Mouse (Mus musculus) heart, postnatal 0 days (tissue): Measurements from ENCODE around the gene Jak1. TPM values are rescaled to one million over a fixed set of nuclear protein-coding genes. Genes with fewer than 3 reads are reported as not detected.

Source experiments
- ATAC-seq: fragments of 200-750 bp; cut with Nextera tagmentation; 2 replicates; pipeline ENCODE4 v1.8.0; 2017; ENCODE audit warnings: low read depth, moderate number of reproducible peaks, moderate library complexity; ENCODE audit not compliant: insufficient read depth
- DNase-seq: peaks from one replicate; pipeline ENCODE4 v3.0.0-alpha.2; 2016; ENCODE audit warnings: low spot score
- H3K27ac ChIP-seq: fragments of 300-500 bp; sonication (generic); 2 replicates; pipeline ENCODE4 v1.5.1; 2014; ENCODE audit warnings: low read depth, mild to moderate bottlenecking
- H3K27me3 ChIP-seq: fragments of 300-500 bp; sonication (generic); 2 replicates; pipeline ENCODE4 v1.6.1; 2014; ENCODE audit warnings: low read length, mixed read lengths; ENCODE audit not compliant: control insufficient read depth, insufficient read depth
- H3K36me3 ChIP-seq: fragments of 300-500 bp; sonication (generic); replicated peaks from 2 replicates; pipeline ENCODE4 v1.6.1; 2014; ENCODE audit warnings: low read length, mixed read lengths; ENCODE audit not compliant: control insufficient read depth, insufficient read depth
- H3K4me1 ChIP-seq: fragments of 300-500 bp; sonication (generic); 2 replicates; pipeline ENCODE4 v1.6.1; 2014; ENCODE audit warnings: antibody characterized with exemption; ENCODE audit not compliant: control insufficient read depth, insufficient read depth
- H3K4me2 ChIP-seq: fragments of 300-500 bp; sonication (generic); 2 replicates; pipeline ENCODE4 v1.6.1; 2014; ENCODE audit warnings: low read depth, mild to moderate bottlenecking, low read length, moderate library complexity
- H3K4me3 ChIP-seq: fragments of 300-500 bp; sonication (generic); 2 replicates; pipeline ENCODE4 v1.5.1; 2014; ENCODE audit warnings: low read depth, low read length
- H3K9ac ChIP-seq: fragments of 300-500 bp; sonication (generic); replicated peaks from 2 replicates; pipeline ENCODE4 v1.6.1; 2014; ENCODE audit warnings: low read depth, low read length, mixed read lengths
- H3K9me3 ChIP-seq: fragments of 300-500 bp; sonication (generic); replicated peaks from 2 replicates; pipeline ENCODE4 v1.6.1; 2016; ENCODE audit warnings: low read length; ENCODE audit not compliant: control insufficient read depth
- CTCF ChIP-seq: IDR thresholded peaks from 2 replicates; pipeline ENCODE4 v1.5.1; 2016; ENCODE audit warnings: antibody characterized with exemption, control low read depth, low read depth
- EP300 ChIP-seq: IDR thresholded peaks from 2 replicates; pipeline ENCODE4 v1.6.1; 2016; ENCODE audit warnings: antibody characterized with exemption, low read depth
- WGBS: fragments of 180-500 bp; shearing (Covaris S2); extraction: QIAGEN DNeasy Blood & Tissue Kit; methylation state at CpG from one replicate; pipeline ENCODE4 v1.1.7; 2014; 5-methylcytosine and 5-hydroxymethylcytosine counted together
- polyA plus RNA-seq: library from polyadenylated mRNA; unstranded; fragments of >200 nt; fragmentation: Nextera tagmentation; extraction: Ambion mirVana; gene quantifications from 2 replicates; pipeline ENCODE4 v1.2.1, GENCODE M21; 2015
- total RNA-seq: library from RNA; depleted of rRNA; stranded (reverse); fragments of >200 nt; gene quantifications from 2 replicates; pipeline ENCODE4 v1.2.3, GENCODE M21; 2014; ENCODE audit warnings: low replicate concordance

Gene Jak1
- total and polyA plus RNA-seq, 2 experiments from 2014 or later = 44.2 to 63.4 TPM

- H3K27me3 ChIP-seq = no peaks in the 10 kb centered on the region
- no peak overlapping the region for H3K4me2 ChIP-seq
- H3K4me1 ChIP-seq = peaks cover 54% of the 10 kb centered on the region
- H3K9me3 ChIP-seq = no peaks in the 10 kb centered on the region
- no peak for TF ChIP-seq CTCF
- no peak for TF ChIP-seq EP300
- DNase-seq (no peak), ATAC-seq (no peak)
- no peaks in the 10 kb centered on the region for H3K36me3 ChIP-seq
- H3K27ac ChIP-seq = no peak overlapping the region
- H3K4me3 ChIP-seq = no peak overlapping the region
- no peak overlapping the region for H3K9ac ChIP-seq
Measured at GRCm38 (mm10) chr4:101252016-101252415, 13.1 kb downstream of the Jak1 start.

DNA sequence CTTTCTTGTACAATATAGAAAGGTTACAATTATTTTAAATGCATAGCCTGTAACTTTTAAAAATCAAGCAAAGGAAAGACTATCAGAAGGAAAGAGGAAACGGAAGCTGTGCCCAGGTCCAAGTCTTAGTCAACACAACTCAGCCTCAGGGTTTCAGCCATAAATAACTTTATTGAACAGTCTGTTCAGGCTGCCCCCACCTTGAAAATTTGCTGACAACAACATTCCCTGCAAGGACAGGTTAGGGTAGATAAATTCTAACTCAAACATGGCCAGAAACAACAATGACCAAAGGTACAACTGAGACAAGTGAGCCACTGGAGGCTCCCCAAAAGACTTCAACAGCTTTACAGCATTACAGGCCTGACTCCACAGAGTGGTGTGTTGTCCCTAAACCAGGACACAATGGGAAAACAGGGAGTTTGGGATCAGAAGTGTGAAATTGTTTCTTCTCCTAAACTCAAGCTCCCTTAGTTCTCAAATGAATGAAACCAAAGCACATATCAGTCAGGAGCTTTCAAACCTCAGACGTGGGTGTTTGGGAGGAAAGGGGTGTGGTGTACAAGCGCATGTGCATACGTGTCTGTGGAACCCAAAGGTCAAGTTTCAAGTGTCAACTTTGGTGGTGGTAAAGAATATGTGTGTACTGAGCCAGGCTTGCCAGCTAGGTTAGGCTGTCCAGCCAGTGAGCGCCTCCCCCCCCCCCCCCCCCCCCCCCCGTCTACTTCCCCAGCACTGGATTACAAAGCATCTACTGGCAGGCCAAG, 14.9 kb downstream of the Jak1 start:
- TF ChIP-seq EP300 (no peak), CTCF (no peak)
- Histone ChIP-seq H3K27me3 (no peaks in the 10 kb centered on the region), H3K27ac (no peak overlapping the region), H3K4me1 (peaks cover 58% of the 10 kb centered on the region), H3K36me3 (no peaks in the 10 kb centered on the region), H3K4me2 (no peak overlapping the region), H3K9me3 (no peaks in the 10 kb centered on the region), H3K4me3 (no peak overlapping the region), H3K9ac (no peak overlapping the region)
- DNase-seq (no peak), ATAC-seq (no peak)
- 61% methylated on average over 5 of the region's 6 CpGs for WGBS

GRCm38 (mm10) chr4:101247355-101247754, 17.7 kb downstream of the Jak1 start:
- no peak for DNase-seq
- no peaks in the 10 kb centered on the region for H3K27me3 ChIP-seq
- TF ChIP-seq CTCF (no peak), EP300 (no peak)
- no peak overlapping the region for H3K4me2 ChIP-seq
- no peak for ATAC-seq
- no peak overlapping the region for H3K27ac ChIP-seq
- H3K9ac ChIP-seq = no peak overlapping the region
- H3K4me1 ChIP-seq = peaks cover 47% of the 10 kb centered on the region
- H3K4me3 ChIP-seq = no peak overlapping the region
- H3K9me3 ChIP-seq = no peaks in the 10 kb centered on the region
- whole genome bisulfite sequencing = 29% methylated on average over 2 of the region's 2 CpGs
- no peaks in the 10 kb centered on the region for H3K36me3 ChIP-seq

DNA sequence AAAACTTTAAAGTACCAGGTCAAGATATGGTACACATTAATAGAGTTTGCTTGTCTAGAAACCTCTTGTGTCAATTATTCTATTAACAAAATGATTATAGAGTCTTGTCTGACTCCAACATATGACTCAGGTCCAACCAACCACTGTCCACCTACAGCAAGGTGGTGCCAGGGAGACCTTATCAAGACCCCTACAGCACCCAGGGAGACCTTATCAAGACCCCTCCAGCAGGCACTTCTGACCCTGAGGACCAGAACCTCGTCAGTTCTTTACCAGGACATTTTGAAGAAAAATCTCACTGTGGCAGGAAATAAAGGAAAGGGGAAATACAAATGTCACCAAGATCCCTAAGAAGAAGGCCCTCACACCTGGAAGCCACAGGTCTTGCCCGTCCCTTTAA, 18.5 kb downstream of the Jak1 start:
- Histone ChIP-seq H3K4me1 (peaks cover 44% of the 10 kb centered on the region), H3K4me3 (no peak overlapping the region), H3K9ac (no peak overlapping the region), H3K4me2 (no peak overlapping the region), H3K36me3 (no peaks in the 10 kb centered on the region), H3K9me3 (no peaks in the 10 kb centered on the region), H3K27me3 (no peaks in the 10 kb centered on the region), H3K27ac (no peak overlapping the region)
- DNase-seq = no peak
- WGBS = 72% methylated on average over 2 of the region's 2 CpGs
- TF ChIP-seq CTCF (no peak), EP300 (no peak)
- ATAC-seq = no peak

GRCm38 (mm10) chr4:101244257-101245011, 20.6 kb downstream of the Jak1 start:
- H3K4me1 ChIP-seq = peaks cover 38% of the 10 kb centered on the region
- TF ChIP-seq EP300 (no peak), CTCF (no peak)
- no peaks in the 10 kb centered on the region for H3K36me3 ChIP-seq
- DNase-seq = no peak
- H3K9me3 ChIP-seq = no peaks in the 10 kb centered on the region
- 66% methylated on average over 6 of the region's 6 CpGs for WGBS
- H3K9ac ChIP-seq = no peak overlapping the region
- no peak overlapping the region for H3K27ac ChIP-seq
- H3K27me3 ChIP-seq = no peaks in the 10 kb centered on the region
- no peak overlapping the region; the same call in 1 of the 2 replicates for H3K4me2 ChIP-seq
- no peak for ATAC-seq
- H3K4me3 ChIP-seq = no peak overlapping the region
